Comparison of ENCODE assay signal across 22 mouse cellular contexts in genomic region chr11:68980919-68981318, GRCm38 (mm10). TPM values are rescaled to one million over a fixed set of nuclear protein-coding genes. Genes with fewer than 3 reads are reported as not detected.
DNase-seq lines count a peak whose midpoint lies in the region; ATAC-seq and TF ChIP-seq lines count a peak whose summit lies in the region.
"Had no signal": no experiment of that assay in that cellular context is flagged by ENCODE, and none has a peak within 500 bp of the region (broad histone marks: within the 10 kb centered on the region; RNA-seq: fewer than 3 reads in every experiment).

No protein-coding gene starts in this region.

- no peaks in the 10 kb centered on the region for H3K9me3 ChIP-seq in lung, postnatal 0 days (ENCODE audit: low read length)
- no peaks in the 10 kb centered on the region for H3K9me3 ChIP-seq in embryonic facial prominence, embryonic 15.5 days (replicated peaks)
- H3K9me3 ChIP-seq: embryonic facial prominence, embryonic 13.5 days; heart, embryonic 12.5 days; hindbrain, embryonic 10.5 days had no signal

- no peaks in the 10 kb centered on the region for H3K4me1 ChIP-seq in lung, postnatal 0 days (ENCODE audit: insufficient read depth, low read depth, low read length)
- no peaks in the 10 kb centered on the region for H3K4me1 ChIP-seq in embryonic facial prominence, embryonic 15.5 days
- peaks cover 5% of the 10 kb centered on the region; the same call in 1 of the 2 replicates for H3K4me1 ChIP-seq in small intestine, adult 2 months (ENCODE audit: control insufficient read depth, insufficient read depth, insufficient read length, low read length)
- H3K4me1 ChIP-seq: embryonic facial prominence, embryonic 13.5 days; hindbrain, embryonic 10.5 days had no signal

- H3K9ac ChIP-seq in lung, postnatal 0 days (replicated peaks; ENCODE audit: low read depth): no peak overlapping the region
- no peak overlapping the region for H3K9ac ChIP-seq in embryonic facial prominence, embryonic 15.5 days
- H3K9ac ChIP-seq: embryonic facial prominence, embryonic 13.5 days; heart, embryonic 12.5 days; hindbrain, embryonic 14.5 days had no signal

- DNase-seq in lung, postnatal 0 days (ENCODE audit: low spot score): peak; percentile 41
- no peak for DNase-seq in lung, postnatal 4 days
- DNase-seq in gonadal fat pad, adult 2 months (ENCODE audit: low read depth): peak; percentile 87
- DNase-seq in kidney, postnatal 14 days: no peak
- no peak for DNase-seq in ovary, adult 18-20 months (ENCODE audit: low spot score)
- DNase-seq in frontal cortex, postnatal 14 days (ENCODE audit: low spot score in 2 of 2): no peak
- DNase-seq: adrenal gland, postnatal 14 days; cerebellum, adult 11-12 months; cerebellum, adult 9-10 months; cerebellum, postnatal 25 days; gastrocnemius, postnatal 14 days had no signal

- WGBS in lung, postnatal 0 days: 49% methylated on average over 3 of the region's 3 CpGs
- 69% methylated on average over 3 of the region's 3 CpGs for WGBS in embryonic facial prominence, embryonic 15.5 days
- 30% methylated on average over 3 of the region's 3 CpGs for WGBS in small intestine, adult 2 months

- no peak for TF ChIP-seq EP300 in lung, postnatal 0 days (IDR thresholded peaks at IDR 0.05)

- no peak overlapping the region for H3K4me2 ChIP-seq in lung, postnatal 0 days (replicated peaks; ENCODE audit: low read depth, low read length)
- H3K4me2 ChIP-seq in embryonic facial prominence, embryonic 15.5 days (replicated peaks): no peak overlapping the region
- H3K4me2 ChIP-seq: embryonic facial prominence, embryonic 13.5 days; heart, embryonic 12.5 days; hindbrain, embryonic 14.5 days had no signal

- H3K27ac ChIP-seq in lung, postnatal 0 days (ENCODE audit: low read length): no peak overlapping the region
- H3K27ac ChIP-seq in embryonic facial prominence, embryonic 15.5 days (replicated peaks): 0 out of 2 replicates have a peak overlapping the region, but pooled peaks have one; percentile 39
- H3K27ac ChIP-seq in small intestine, adult 2 months (ENCODE audit: insufficient read depth, low read depth, low read length): peak overlapping the region; percentile 59
- H3K27ac ChIP-seq: embryonic facial prominence, embryonic 13.5 days; hindbrain, embryonic 10.5 days; hindbrain, embryonic 14.5 days had no signal

- no peak for ATAC-seq in lung, postnatal 0 days
- ATAC-seq in embryonic facial prominence, embryonic 15.5 days (ENCODE audit: insufficient number of reproducible peaks, low FRiP score, low TSS enrichment, low read depth): no peak
- ATAC-seq: activated CD4-positive, CD25-positive, alpha-beta regulatory T cell, adult 4 months; forebrain, embryonic 16.5 days; Patski had no signal

- no peaks in the 10 kb centered on the region for H3K27me3 ChIP-seq in lung, postnatal 0 days (replicated peaks; ENCODE audit: insufficient read depth, low read length)
- no peaks in the 10 kb centered on the region for H3K27me3 ChIP-seq in embryonic facial prominence, embryonic 15.5 days
- H3K27me3 ChIP-seq in small intestine, adult 2 months (ENCODE audit: control insufficient read depth, insufficient read depth, low read length): no peaks in the 10 kb centered on the region
- H3K27me3 ChIP-seq: CH12.LX; embryonic facial prominence, embryonic 13.5 days; heart, embryonic 12.5 days; Patski had no signal

- no peak for TF ChIP-seq POLR2A in small intestine, adult 2 months (IDR thresholded peaks at IDR 0.05; ENCODE audit: low read depth, low read length)

- TF ChIP-seq CTCF in lung, postnatal 0 days (IDR thresholded peaks at IDR 0.05): no peak
- TF ChIP-seq CTCF in small intestine, adult 2 months (IDR thresholded peaks at IDR 0.05; ENCODE audit: extremely low read depth, insufficient read length, insufficient replicate concordance, low read depth, low read length): no peak

- H3K4me3 ChIP-seq in lung, postnatal 0 days (ENCODE audit: low read depth, low read length): no peak overlapping the region
- no peak overlapping the region for H3K4me3 ChIP-seq in embryonic facial prominence, embryonic 15.5 days (replicated peaks)
- H3K4me3 ChIP-seq in small intestine, adult 2 months (ENCODE audit: low read depth, low read length): no peak overlapping the region
- H3K4me3 ChIP-seq: embryonic facial prominence, embryonic 13.5 days; erythroblast, embryonic 14.5 days; heart, embryonic 12.5 days; hindbrain, embryonic 10.5 days had no signal

- no peaks in the 10 kb centered on the region for H3K36me3 ChIP-seq in lung, postnatal 0 days (ENCODE audit: insufficient read depth, low read length)
- 0 out of 2 replicates have a peak, but pooled peaks cover 3% of the 10 kb centered on the region for H3K36me3 ChIP-seq in embryonic facial prominence, embryonic 15.5 days
- no peaks in the 10 kb centered on the region for H3K36me3 ChIP-seq in small intestine, adult 2 months (ENCODE audit: control insufficient read depth, insufficient read depth, low read length)
- H3K36me3 ChIP-seq: embryonic facial prominence, embryonic 13.5 days had no signal

RNA-seq across cellular contexts. Expression of gene Rangrf, which starts 5.9 kb away (rescaled TPM):
- 16.0 and 18.3 TPM in 2 replicates for polyA plus RNA-seq in lung, postnatal 0 days (2015; fragmentation: Nextera tagmentation; extraction: Ambion mirVana)
- 49.5 and 52.3 TPM in 2 replicates for polyA plus RNA-seq in embryonic facial prominence, embryonic 15.5 days (2015; fragmentation: Nextera tagmentation; extraction: Ambion mirVana)
- 31.1 and 40.2 TPM in 2 replicates for polyA plus RNA-seq in gonadal fat pad, adult 2 months (2012; rRNA removed)
- polyA plus RNA-seq in small intestine, adult 2 months (2012; rRNA removed): 21.2 and 29.7 TPM in 2 replicates

RNA-seq across cellular contexts. Expression of gene Slc25a35, which starts 13.0 kb away (rescaled TPM):
- polyA plus RNA-seq in lung, postnatal 0 days (2015; fragmentation: Nextera tagmentation; extraction: Ambion mirVana): 4.3 and 5.5 TPM in 2 replicates
- polyA plus RNA-seq in embryonic facial prominence, embryonic 15.5 days (2015; fragmentation: Nextera tagmentation; extraction: Ambion mirVana): 6.0 and 10.0 TPM in 2 replicates
- 69.9 and 77.5 TPM in 2 replicates for polyA plus RNA-seq in gonadal fat pad, adult 2 months (2012; rRNA removed)
- polyA plus RNA-seq in small intestine, adult 2 months (2012; rRNA removed): 13.7 and 21.5 TPM in 2 replicates
- polyA plus RNA-seq: erythroblast, embryonic 14.5 days had no signal

RNA-seq across cellular contexts. Expression of gene Arhgef15, which starts 23.6 kb away (rescaled TPM):
- polyA plus RNA-seq in lung, postnatal 0 days (2015; fragmentation: Nextera tagmentation; extraction: Ambion mirVana): 24.2 and 30.7 TPM in 2 replicates
- polyA plus RNA-seq in embryonic facial prominence, embryonic 15.5 days (2015; fragmentation: Nextera tagmentation; extraction: Ambion mirVana): 8.0 and 9.7 TPM in 2 replicates
- 32.3 and 33.0 TPM in 2 replicates for polyA plus RNA-seq in gonadal fat pad, adult 2 months (2012; rRNA removed)
- 9.9 and 19.5 TPM in 2 replicates for polyA plus RNA-seq in small intestine, adult 2 months (2012; rRNA removed)
- polyA plus RNA-seq: erythroblast, embryonic 14.5 days had no signal

RNA-seq across cellular contexts. Expression of gene Pfas, which starts 27.3 kb away (rescaled TPM):
- 7.0 and 9.0 TPM in 2 replicates for polyA plus RNA-seq in lung, postnatal 0 days (2015; fragmentation: Nextera tagmentation; extraction: Ambion mirVana)
- 26.1 and 27.5 TPM in 2 replicates for polyA plus RNA-seq in embryonic facial prominence, embryonic 15.5 days (2015; fragmentation: Nextera tagmentation; extraction: Ambion mirVana)
- 16.2 and 17.7 TPM in 2 replicates for polyA plus RNA-seq in gonadal fat pad, adult 2 months (2012; rRNA removed)
- polyA plus RNA-seq in small intestine, adult 2 months (2012; rRNA removed): 4.7 and 6.0 TPM in 2 replicates

RNA-seq across cellular contexts. Expression of gene Ctc1, which starts 34.8 kb away (rescaled TPM):
- polyA plus RNA-seq in lung, postnatal 0 days (2015; fragmentation: Nextera tagmentation; extraction: Ambion mirVana): 12.2 and 12.3 TPM in 2 replicates
- polyA plus RNA-seq in embryonic facial prominence, embryonic 15.5 days (2015; fragmentation: Nextera tagmentation; extraction: Ambion mirVana): 43.7 and 53.5 TPM in 2 replicates
- 38.6 and 39.8 TPM in 2 replicates for polyA plus RNA-seq in gonadal fat pad, adult 2 months (2012; rRNA removed)
- polyA plus RNA-seq in small intestine, adult 2 months (2012; rRNA removed): 14.0 and 20.0 TPM in 2 replicates

Comparison
In these comparisons a context has a peak if more than half of its experiments do, and no peak if none do; other contexts are left out.
1. DNase-seq: peak in lung, postnatal 0 days (single experiment) and gonadal fat pad, adult 2 months (single experiment); none in lung, postnatal 4 days (0 of 2), kidney, postnatal 14 days (single experiment), ovary, adult 18-20 months (single experiment) and frontal cortex, postnatal 14 days (0 of 2).